Mouse (Mus musculus): Measurements from ENCODE around the gene Spint2. TPM values are rescaled to one million over a fixed set of nuclear protein-coding genes. Genes with fewer than 3 reads are reported as not detected.

Gene Spint2
- polyA plus RNA-seq, 1 experiment from 2014 or later = 265 TPM

DNA sequence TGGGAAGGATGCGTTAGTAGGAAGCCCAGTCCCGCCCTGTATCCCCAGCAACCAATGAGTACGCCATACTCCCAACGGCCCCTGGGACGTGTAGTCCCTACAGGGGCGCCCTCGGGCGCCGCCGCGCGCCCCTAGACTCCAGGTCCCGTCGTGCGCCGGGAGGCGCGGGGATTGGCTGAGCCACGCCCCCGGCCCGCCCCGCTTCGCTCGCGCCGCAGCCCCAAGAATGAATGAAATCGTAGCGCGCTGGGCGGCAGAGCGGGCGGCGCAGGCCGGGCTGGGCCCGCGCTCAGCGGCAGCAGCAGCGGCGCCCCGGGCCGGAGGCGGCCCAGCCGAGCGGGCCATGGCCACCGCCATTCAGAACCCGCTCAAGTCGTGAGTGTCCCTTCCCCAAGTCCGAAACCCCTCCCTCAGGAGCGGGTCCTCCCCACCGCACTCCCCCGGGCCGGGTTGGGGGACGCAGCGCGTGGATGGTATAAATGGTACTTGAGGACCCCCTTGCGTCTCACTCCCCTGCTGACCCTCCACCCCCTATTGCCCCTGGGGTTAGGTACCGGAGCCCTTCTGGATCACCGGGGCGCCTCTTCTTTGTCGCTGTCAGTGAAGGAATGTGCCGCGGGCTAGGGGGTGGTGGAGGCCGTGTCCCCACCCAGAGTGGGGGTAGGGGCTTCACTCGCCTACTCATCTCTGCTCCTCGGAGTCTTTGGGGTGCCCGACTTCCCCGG is 22.2 kb upstream of the Spint2 start, which contains the start of gene Dpf1:
Dpf1 (plus strand) TSS at position 214 of the 725 bp plus-strand sequence.
- ATAC-seq (ENCODE audit: insufficient read depth) (peak; percentile 85), DNase-seq (peak; percentile 96)
- H3K27me3 ChIP-seq (ENCODE audit: insufficient read depth, low read length) = peaks cover 15% of the 10 kb centered on the region; the same call in 1 of the 2 replicates
- H3K9me3 ChIP-seq (ENCODE audit: low read depth, low read length) = no peaks in the 10 kb centered on the region
- H3K36me3 ChIP-seq (ENCODE audit: insufficient read depth) = no peaks in the 10 kb centered on the region
- H3K9ac ChIP-seq = peak within 1 kb of the TSS; percentile 46
- H3K4me3 ChIP-seq (ENCODE audit: low read depth, low read length) = peak within 1 kb of the TSS; percentile 54
- H3K4me1 ChIP-seq (ENCODE audit: insufficient read depth) = peaks cover 19% of the 10 kb centered on the region
- 0 out of 2 replicates have a peak, but pooled peaks have one; percentile 21 for TF ChIP-seq CTCF (IDR thresholded peaks at IDR 0.05; ENCODE audit: low read depth)
- H3K27ac ChIP-seq (ENCODE audit: low read depth) = no peak within 1 kb of the TSS
- under 1% methylated on average over 64 of the region's 67 CpGs for WGBS
- peak within 1 kb of the TSS; percentile 79 for H3K4me2 ChIP-seq

DNA sequence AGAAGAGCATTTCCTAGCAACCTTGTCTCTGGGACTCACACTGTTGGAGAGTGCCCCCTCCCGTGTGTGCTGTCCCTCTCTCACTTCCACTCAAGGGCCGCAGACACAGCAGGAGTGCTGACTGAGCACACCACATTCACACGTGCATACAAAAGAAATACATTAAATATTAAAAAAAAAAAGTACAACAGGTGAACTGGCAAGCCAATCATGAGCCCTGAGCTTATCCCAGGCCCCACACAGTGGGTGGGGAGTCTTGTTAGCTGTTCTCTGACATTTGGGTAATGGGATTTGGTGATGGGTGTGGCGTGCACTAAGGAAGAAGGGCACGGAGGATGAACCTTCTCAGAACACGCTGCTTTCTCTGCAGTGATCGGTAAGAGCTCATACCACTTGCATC is 20.9 kb upstream of the Spint2 start:
- 59% methylated on average over 7 of the region's 7 CpGs for WGBS
- Histone ChIP-seq H3K9me3 (ENCODE audit: low read depth, low read length) (no peaks in the 10 kb centered on the region), H3K4me1 (ENCODE audit: insufficient read depth) (peaks cover 18% of the 10 kb centered on the region), H3K27ac (ENCODE audit: low read depth) (no peak overlapping the region), H3K36me3 (ENCODE audit: insufficient read depth) (no peaks in the 10 kb centered on the region), H3K9ac (no peak overlapping the region), H3K27me3 (ENCODE audit: insufficient read depth, low read length) (peaks cover 15% of the 10 kb centered on the region; the same call in 1 of the 2 replicates), H3K4me2 (no peak overlapping the region), H3K4me3 (ENCODE audit: low read depth, low read length) (no peak overlapping the region)
- DNase-seq (no peak), ATAC-seq (ENCODE audit: insufficient read depth) (no peak)
- TF ChIP-seq CTCF (IDR thresholded peaks at IDR 0.05; ENCODE audit: low read depth) = no peak

DNA sequence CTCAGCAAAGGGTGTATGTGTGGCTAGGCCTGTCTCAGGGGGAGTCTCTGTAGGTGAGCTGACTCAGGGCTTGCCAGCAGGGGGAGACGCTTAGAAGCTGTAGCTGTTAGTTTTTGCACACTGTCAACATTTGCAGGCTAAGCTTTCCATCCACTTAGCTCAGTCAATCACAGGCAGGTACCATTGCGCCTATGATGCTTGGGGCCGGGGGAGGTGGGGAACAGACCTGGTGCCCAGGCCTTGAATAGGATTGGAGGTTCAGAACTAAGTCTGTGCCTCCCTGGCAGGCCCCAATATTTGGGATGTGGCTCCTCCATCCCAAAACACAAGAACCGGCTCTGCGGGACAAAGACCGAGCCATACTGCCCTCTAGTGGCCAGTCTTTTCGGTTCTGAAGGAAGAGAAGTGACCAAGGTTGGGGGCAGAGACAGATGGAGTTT is 19.4 kb upstream of the Spint2 start:
- Histone ChIP-seq H3K27me3 (ENCODE audit: insufficient read depth, low read length) (peaks cover 15% of the 10 kb centered on the region; the same call in 1 of the 2 replicates), H3K4me2 (peak overlapping the region; percentile 36; the same call in 1 of the 2 replicates), H3K27ac (ENCODE audit: low read depth) (no peak overlapping the region), H3K36me3 (ENCODE audit: insufficient read depth) (no peaks in the 10 kb centered on the region), H3K9ac (no peak overlapping the region), H3K4me3 (ENCODE audit: low read depth, low read length) (no peak overlapping the region), H3K9me3 (ENCODE audit: low read depth, low read length) (no peaks in the 10 kb centered on the region), H3K4me1 (ENCODE audit: insufficient read depth) (peaks cover 7% of the 10 kb centered on the region; the same call in 1 of the 2 replicates)
- TF ChIP-seq CTCF (IDR thresholded peaks at IDR 0.05; ENCODE audit: low read depth) = peak; percentile 75
- no peak for ATAC-seq (ENCODE audit: insufficient read depth)
- WGBS = 2% methylated on average over 7 of the region's 7 CpGs
- peak; percentile 93 for DNase-seq

DNA sequence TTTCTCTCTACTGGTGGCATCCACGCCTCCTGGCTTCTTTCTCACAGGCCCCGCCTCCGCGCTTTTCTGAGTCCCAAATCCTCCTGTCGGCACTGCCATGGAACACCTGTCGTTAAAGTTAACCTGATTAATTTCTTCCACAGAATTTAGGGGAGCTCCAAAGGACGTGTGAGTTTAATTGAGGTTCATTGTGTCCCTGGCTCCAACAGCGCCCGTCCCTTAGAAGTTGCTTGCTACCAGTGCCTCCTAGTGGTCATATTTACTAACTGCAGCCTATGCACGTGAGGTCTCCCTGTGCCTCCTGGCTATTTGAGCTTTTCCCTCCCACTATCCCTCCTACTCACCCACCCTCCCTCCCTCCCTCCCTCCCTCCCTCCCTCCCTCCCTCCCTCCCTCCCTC is 15.3 kb upstream of the Spint2 start:
- 8% methylated on average over 10 of the region's 10 CpGs for WGBS
- peak; percentile 91 for TF ChIP-seq CTCF (IDR thresholded peaks at IDR 0.05; ENCODE audit: low read depth)
- DNase-seq (peak; percentile 90), ATAC-seq (ENCODE audit: insufficient read depth) (no peak)
- Histone ChIP-seq H3K9me3 (ENCODE audit: low read depth, low read length) (no peaks in the 10 kb centered on the region), H3K36me3 (ENCODE audit: insufficient read depth) (peaks cover 11% of the 10 kb centered on the region; the same call in 1 of the 2 replicates), H3K27me3 (ENCODE audit: insufficient read depth, low read length) (no peaks in the 10 kb centered on the region), H3K4me3 (ENCODE audit: low read depth, low read length) (no peak overlapping the region), H3K9ac (no peak overlapping the region), H3K4me1 (ENCODE audit: insufficient read depth) (peaks cover 17% of the 10 kb centered on the region), H3K27ac (ENCODE audit: low read depth) (no peak overlapping the region), H3K4me2 (no peak overlapping the region)

DNA sequence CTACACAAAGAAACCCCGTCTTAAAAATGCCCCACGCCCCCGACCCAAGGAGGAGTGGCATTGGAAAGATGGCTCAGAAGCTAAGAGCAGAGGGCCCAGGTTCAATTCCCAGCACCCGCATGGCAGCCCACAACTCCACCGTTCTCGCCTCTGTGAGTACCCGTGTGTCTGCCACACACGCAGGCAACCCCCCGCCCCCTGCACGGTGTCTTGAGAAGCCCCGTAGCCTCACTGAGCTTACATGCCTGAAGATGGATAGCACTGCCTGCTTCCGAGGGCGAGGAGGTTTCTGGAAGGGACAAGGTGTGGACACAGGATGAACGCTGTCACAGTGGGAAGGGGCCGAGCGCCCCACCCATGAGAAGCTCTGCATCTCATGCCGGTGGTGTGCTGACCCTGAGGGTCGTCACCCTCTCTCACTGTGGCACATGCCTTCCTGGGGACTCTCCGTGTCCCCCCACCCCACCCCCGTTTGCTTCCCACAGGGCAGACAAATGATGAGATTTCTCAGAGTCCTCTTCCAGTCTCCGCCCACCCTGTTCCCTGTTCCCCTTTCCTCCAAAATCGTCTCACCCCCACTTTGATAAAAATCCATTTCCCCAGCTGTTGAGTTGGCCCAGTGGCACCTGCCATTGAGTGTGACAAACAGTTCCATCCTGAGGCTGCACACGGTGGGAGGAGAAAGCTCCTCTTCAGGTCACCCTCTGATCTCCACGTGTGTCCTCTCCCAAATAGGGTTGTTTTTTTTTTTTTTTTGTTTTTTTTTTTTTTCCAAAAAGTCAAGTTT is 14.3 kb upstream of the Spint2 start:
- DNase-seq = peak; percentile 36
- H3K27ac ChIP-seq (ENCODE audit: low read depth) = no peak overlapping the region

DNA sequence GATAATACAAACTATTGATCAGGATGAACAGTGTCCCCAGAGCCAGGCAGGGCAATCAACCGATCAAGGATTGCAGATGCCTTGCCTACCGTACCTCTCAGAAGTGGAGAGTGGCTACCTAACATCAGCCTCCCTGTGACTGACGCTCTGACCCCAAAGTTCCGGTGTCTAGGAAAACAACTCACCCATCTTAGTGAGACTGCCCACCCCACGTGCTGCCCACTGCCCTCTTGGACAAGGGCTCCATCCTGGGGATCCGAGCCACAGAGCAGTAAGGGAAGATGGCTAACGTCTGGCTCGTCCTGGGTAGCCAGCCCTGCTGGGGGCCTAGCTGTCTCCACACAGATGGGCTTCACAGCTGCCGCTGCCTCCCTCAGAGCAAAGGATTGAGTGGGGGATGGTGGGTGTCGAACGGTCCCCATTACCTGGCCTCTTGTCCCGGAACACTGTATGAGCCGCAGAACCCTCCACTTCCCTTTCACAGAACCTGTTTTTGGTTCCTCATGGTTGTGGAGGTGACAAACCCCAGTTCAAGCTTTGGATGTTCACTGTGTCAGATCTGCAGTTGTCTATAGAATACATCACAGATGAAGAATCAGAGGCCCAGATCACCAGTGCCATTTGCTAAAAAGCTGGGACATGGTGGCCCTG is 12.5 kb upstream of the Spint2 start:
- Histone ChIP-seq H3K9ac (no peak overlapping the region), H3K27me3 (ENCODE audit: insufficient read depth, low read length) (no peaks in the 10 kb centered on the region), H3K4me2 (no peak overlapping the region), H3K9me3 (ENCODE audit: low read depth, low read length) (no peaks in the 10 kb centered on the region), H3K4me1 (ENCODE audit: insufficient read depth) (peaks cover 27% of the 10 kb centered on the region), H3K27ac (ENCODE audit: low read depth) (peak overlapping the region; percentile 86; the same call in 1 of the 2 replicates), H3K4me3 (ENCODE audit: low read depth, low read length) (no peak overlapping the region), H3K36me3 (ENCODE audit: insufficient read depth) (peaks cover 13% of the 10 kb centered on the region; the same call in 1 of the 2 replicates)
- 64% methylated on average over 13 of the region's 13 CpGs for WGBS
- DNase-seq (no peak), ATAC-seq (ENCODE audit: insufficient read depth) (no peak)
- TF ChIP-seq CTCF (IDR thresholded peaks at IDR 0.05; ENCODE audit: low read depth) = no peak

More for the DNA sequence above, 14.3 kb upstream of the Spint2 start:
- no peak overlapping the region for H3K9ac ChIP-seq
- no peaks in the 10 kb centered on the region for H3K27me3 ChIP-seq (ENCODE audit: insufficient read depth, low read length)
- 65% methylated on average over 24 of the region's 24 CpGs for WGBS
- no peak for ATAC-seq (ENCODE audit: insufficient read depth)
- no peaks in the 10 kb centered on the region for H3K9me3 ChIP-seq (ENCODE audit: low read depth, low read length)
- peaks cover 13% of the 10 kb centered on the region; the same call in 1 of the 2 replicates for H3K36me3 ChIP-seq (ENCODE audit: insufficient read depth)
- no peak for TF ChIP-seq CTCF (IDR thresholded peaks at IDR 0.05; ENCODE audit: low read depth)
- H3K4me3 ChIP-seq (ENCODE audit: low read depth, low read length) = no peak overlapping the region
- no peak overlapping the region for H3K4me2 ChIP-seq
- H3K4me1 ChIP-seq (ENCODE audit: insufficient read depth) = peaks cover 17% of the 10 kb centered on the region
